Mouse (Mus musculus): ENCODE data around the gene Atg4d.

- peak; percentile 51 for TF ChIP-seq CTCF (IDR thresholded peaks at IDR 0.05; ENCODE audit: low read depth)
- no peak for TF ChIP-seq EP300 (IDR thresholded peaks at IDR 0.05; ENCODE audit: low read depth)
Observed at GRCm38 (mm10) chr9:21237368-21238003, 27.6 kb upstream of the Atg4d start.

All from liver, postnatal 0 days (tissue).